Mouse (Mus musculus) liver, embryonic 14.5 days (tissue): ENCODE measurements around the gene H2-Eb2.

Experiments
- CTCF ChIP-seq: IDR thresholded peaks from 2 replicates; pipeline ENCODE4 v1.5.1; 2016; ENCODE audit warnings: antibody characterized with exemption, low read depth, control low read depth
- EP300 ChIP-seq: IDR thresholded peaks from 2 replicates; pipeline ENCODE4 v1.6.1; 2016; ENCODE audit warnings: antibody characterized with exemption, low read depth

- TF ChIP-seq CTCF (peak; percentile 65), EP300 (no peak)
Observed at GRCm38 (mm10) chr17:34383212-34383611, 57.7 kb downstream of the H2-Eb2 start.
